Mouse (Mus musculus) naive thymus-derived CD4-positive, alpha-beta T cell, adult 5 months (primary cell): ENCODE results near the gene Rab24. TPM values are rescaled to one million over a fixed set of nuclear protein-coding genes. Genes with fewer than 3 reads are reported as not detected.

Experiments used
- polyA plus RNA-seq: library from polyadenylated mRNA; unstranded; fragments of 100-300 nt; shearing (Covaris generic); gene quantifications from one replicate; pipeline ENCODE4 v1.2.1, GENCODE M21; 2017

Gene Rab24
- 120 TPM for polyA plus RNA-seq

GRCm38 (mm10) chr13:55321434-55322129 is at the start of gene Rab24:
Gene Rab24 (minus strand): TSS chr13:55321946.

GRCm38 (mm10) chr13:55369531-55370114 is 47.9 kb upstream of the Rab24 start, which contains the start of gene Rgs14:
Gene Rgs14 (plus strand): TSS chr13:55369732.

GRCm38 (mm10) chr13:55362453-55363060 is 40.8 kb upstream of the Rab24 start, which contains the start of gene Lman2:
Gene Lman2 (minus strand): TSS chr13:55362783.

GRCm38 (mm10) chr13:55329683-55330566 is 8.2 kb upstream of the Rab24 start, which contains the start of gene Mxd3:
Gene Mxd3 (minus strand): TSS chr13:55329823.

GRCm38 (mm10) chr13:55319931-55320533 is 1.7 kb downstream of the Rab24 start, which contains the start of gene Prelid1:
Gene Prelid1 (plus strand): TSS chr13:55320500.

Other genes with a start within 250 kb of the Rab24 start
- 90.8 TPM for gene Uimc1, start 221.6 kb downstream of the Rab24 start, polyA plus RNA-seq
- 14.0 TPM for gene Zfp346, start 216.6 kb downstream of the Rab24 start, polyA plus RNA-seq
- not detected for gene Gm17617, start 188.4 kb downstream of the Rab24 start, polyA plus RNA-seq
- not detected for gene Fgfr4, start 169.3 kb downstream of the Rab24 start, polyA plus RNA-seq
- gene Nsd1, start 112.2 kb downstream of the Rab24 start, polyA plus RNA-seq = 76.9 TPM
- 214 TPM for gene Prelid1, start 1.4 kb downstream of the Rab24 start, polyA plus RNA-seq
- gene Mxd3, start 7.9 kb upstream of the Rab24 start, polyA plus RNA-seq = 0.37 TPM
- 101 TPM for gene Lman2, start 40.8 kb upstream of the Rab24 start, polyA plus RNA-seq
- 94.5 TPM for gene Rgs14, start 47.8 kb upstream of the Rab24 start, polyA plus RNA-seq
- not detected for gene Slc34a1, start 76.2 kb upstream of the Rab24 start, polyA plus RNA-seq
- not detected for gene Pfn3, start 93.3 kb upstream of the Rab24 start, polyA plus RNA-seq
- gene F12, start 104.8 kb upstream of the Rab24 start, polyA plus RNA-seq = not detected
- 480 TPM for gene Grk6, start 123.1 kb upstream of the Rab24 start, polyA plus RNA-seq
- 3.8 TPM for gene Prr7, start 142.3 kb upstream of the Rab24 start, polyA plus RNA-seq
- not detected for gene Dbn1, start 166.2 kb upstream of the Rab24 start, polyA plus RNA-seq
- 6.5 TPM for gene Pdlim7, start 191.7 kb upstream of the Rab24 start, polyA plus RNA-seq
- 0.35 TPM for gene Dok3, start 207.3 kb upstream of the Rab24 start, polyA plus RNA-seq
- gene Ddx41, start 214.7 kb upstream of the Rab24 start, polyA plus RNA-seq = 57.7 TPM
- gene Fam193b, start 249.2 kb upstream of the Rab24 start, polyA plus RNA-seq = 76.0 TPM